Mouse (Mus musculus) cerebellum, adult 2 months (tissue): ENCODE results near the gene Steap3.

Experiments
- CTCF ChIP-seq: fragments of 200-500 bp; IDR thresholded peaks from 2 replicates; pipeline ENCODE4 v1.5.1; 2011; ENCODE audit warnings: low read depth, mild to moderate bottlenecking, control low read depth, low read length, moderate library complexity, borderline replicate concordance; ENCODE audit not compliant: insufficient read depth
- POLR2A ChIP-seq: fragments of 200-500 bp; IDR thresholded peaks from 2 replicates; pipeline ENCODE4 v1.6.1; 2011; ENCODE audit warnings: low read length, control low read depth, borderline replicate concordance; ENCODE audit not compliant: insufficient read depth

GRCm38 (mm10) chr1:120177141-120177540 lies 95.4 kb downstream of the Steap3 start:
- TF ChIP-seq POLR2A = no peak
- TF ChIP-seq CTCF = no peak
